Mouse (Mus musculus): ENCODE measurements around the gene Csf2rb. TPM values are rescaled to one million over a fixed set of nuclear protein-coding genes. Genes with fewer than 3 reads are reported as not detected.

The Csf2rb gene
- polyA plus RNA-seq, 1 experiment from 2014 or later: 9.5 TPM

DNA sequence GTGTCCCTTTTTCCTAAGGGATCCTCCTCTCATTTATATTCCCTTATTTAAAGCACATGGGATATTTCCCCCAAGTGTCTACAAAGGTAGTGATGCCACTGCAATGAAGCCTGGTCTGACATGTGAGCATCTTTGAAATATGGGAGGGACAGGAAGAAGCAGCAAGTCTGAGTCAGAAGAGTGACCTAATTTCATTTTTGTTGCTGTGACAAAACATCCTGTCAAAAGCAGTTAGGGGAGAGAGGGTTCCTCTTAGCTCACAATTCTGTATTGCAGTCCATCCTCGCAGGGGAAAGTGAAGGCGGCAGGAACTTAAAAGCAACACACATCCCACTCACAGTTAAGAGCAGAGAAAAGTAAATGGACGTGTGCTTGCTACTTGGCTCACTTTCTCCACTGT, 65.3 kb downstream of the Csf2rb start:
- H3K27ac ChIP-seq (ENCODE audit: low read depth, low read length): no peak overlapping the region
- WGBS: 77% methylated on average over 3 of the region's 3 CpGs
- H3K4me1 ChIP-seq (replicated peaks; ENCODE audit: control insufficient read depth, insufficient read depth, low read length): no peaks in the 10 kb centered on the region
- ATAC-seq (replicated peaks; ENCODE audit: low FRiP score): no peak
- H3K4me2 ChIP-seq: no peak overlapping the region
- H3K4me3 ChIP-seq (ENCODE audit: low read depth, low read length): no peak overlapping the region
- no peak for DNase-seq (ENCODE audit: low spot score)
- no peaks in the 10 kb centered on the region for H3K27me3 ChIP-seq (replicated peaks; ENCODE audit: control insufficient read depth, insufficient read depth, low read length)
- H3K36me3 ChIP-seq (ENCODE audit: control insufficient read depth, insufficient read depth, low read length): no peaks in the 10 kb centered on the region
- H3K9ac ChIP-seq (ENCODE audit: low read depth, low read length): no peak overlapping the region
- H3K9me3 ChIP-seq (ENCODE audit: control insufficient read depth, low read length): no peaks in the 10 kb centered on the region

GRCm38 (mm10) chr15:78395478-78395962, 70.0 kb downstream of the Csf2rb start, which contains the start of gene Tex33:
TSS of gene Tex33 (minus strand) at chr15:78395912.
- H3K4me1 ChIP-seq (replicated peaks; ENCODE audit: control insufficient read depth, insufficient read depth, low read length): no peaks in the 10 kb centered on the region; the same call in 1 of the 2 replicates
- 74% methylated on average over 8 of the region's 8 CpGs for WGBS
- no peak for ATAC-seq (replicated peaks; ENCODE audit: low FRiP score)
- no peak within 1 kb of the TSS for H3K27ac ChIP-seq (ENCODE audit: low read depth, low read length)
- H3K4me2 ChIP-seq: no peak within 1 kb of the TSS
- H3K9ac ChIP-seq (ENCODE audit: low read depth, low read length): no peak within 1 kb of the TSS
- H3K27me3 ChIP-seq (replicated peaks; ENCODE audit: control insufficient read depth, insufficient read depth, low read length): no peaks in the 10 kb centered on the region
- no peaks in the 10 kb centered on the region for H3K9me3 ChIP-seq (ENCODE audit: control insufficient read depth, low read length)
- no peaks in the 10 kb centered on the region for H3K36me3 ChIP-seq (ENCODE audit: control insufficient read depth, insufficient read depth, low read length)
- DNase-seq (ENCODE audit: low spot score): no peak
- no peak within 1 kb of the TSS for H3K4me3 ChIP-seq (ENCODE audit: low read depth, low read length)

DNA sequence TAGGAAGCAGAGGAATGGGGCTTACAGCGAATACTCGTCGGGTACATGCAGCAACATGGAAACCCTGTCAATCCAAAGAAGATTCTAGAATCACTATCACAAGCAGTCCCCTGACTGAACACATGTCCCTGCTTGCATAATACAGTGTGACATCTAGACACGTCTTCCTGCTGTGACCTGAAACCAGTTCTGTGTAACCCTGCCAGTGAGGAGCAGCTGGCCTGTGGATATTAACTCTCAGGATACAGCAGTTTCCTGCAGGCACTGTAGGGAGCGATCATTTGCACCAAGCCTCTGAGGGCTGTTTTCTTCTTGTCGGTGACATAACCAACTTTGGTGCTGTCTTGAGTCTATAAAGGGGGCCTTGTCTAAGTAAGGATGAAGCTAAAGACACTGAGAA, 75.8 kb downstream of the Csf2rb start:
- ATAC-seq (replicated peaks; ENCODE audit: low FRiP score): no peak
- no peaks in the 10 kb centered on the region for H3K36me3 ChIP-seq (ENCODE audit: control insufficient read depth, insufficient read depth, low read length)
- peak overlapping the region; percentile 60; the same call in 1 of the 2 replicates for H3K27ac ChIP-seq (ENCODE audit: low read depth, low read length)
- 71% methylated on average over 6 of the region's 6 CpGs for WGBS
- no peak overlapping the region for H3K9ac ChIP-seq (ENCODE audit: low read depth, low read length)
- no peak overlapping the region for H3K4me3 ChIP-seq (ENCODE audit: low read depth, low read length)
- no peak overlapping the region for H3K4me2 ChIP-seq
- H3K4me1 ChIP-seq (replicated peaks; ENCODE audit: control insufficient read depth, insufficient read depth, low read length): peaks cover 28% of the 10 kb centered on the region
- no peaks in the 10 kb centered on the region for H3K27me3 ChIP-seq (replicated peaks; ENCODE audit: control insufficient read depth, insufficient read depth, low read length)
- H3K9me3 ChIP-seq (ENCODE audit: control insufficient read depth, low read length): no peaks in the 10 kb centered on the region
- no peak for DNase-seq (ENCODE audit: low spot score)

DNA sequence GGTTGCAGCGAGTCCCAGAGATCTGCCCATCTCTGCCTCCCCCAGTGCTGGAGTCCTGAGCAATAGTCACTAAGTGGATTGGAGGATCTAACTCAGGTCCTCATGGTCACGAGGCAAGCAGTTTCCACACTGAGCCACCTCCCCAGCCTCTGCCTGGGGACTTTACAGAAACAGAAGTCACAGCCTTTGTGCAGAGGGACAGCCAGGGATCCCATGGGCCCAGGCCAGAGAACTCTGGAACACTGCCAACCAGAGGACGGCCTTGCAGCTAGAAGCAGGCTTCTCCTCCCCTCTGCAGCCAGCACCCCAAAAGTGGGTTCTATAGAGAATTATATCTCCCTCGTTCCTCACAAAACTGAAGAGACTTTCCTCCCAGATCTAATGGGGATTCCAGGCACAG, 76.4 kb downstream of the Csf2rb start:
- 59% methylated on average over 4 of the region's 4 CpGs for WGBS
- DNase-seq (ENCODE audit: low spot score) (no peak), ATAC-seq (replicated peaks; ENCODE audit: low FRiP score) (no peak)
- Histone ChIP-seq H3K4me2 (no peak overlapping the region; the same call in 1 of the 2 replicates), H3K9ac (ENCODE audit: low read depth, low read length) (no peak overlapping the region), H3K9me3 (ENCODE audit: control insufficient read depth, low read length) (no peaks in the 10 kb centered on the region), H3K27ac (ENCODE audit: low read depth, low read length) (peak overlapping the region; percentile 60; the same call in 1 of the 2 replicates), H3K36me3 (ENCODE audit: control insufficient read depth, insufficient read depth, low read length) (no peaks in the 10 kb centered on the region), H3K27me3 (replicated peaks; ENCODE audit: control insufficient read depth, insufficient read depth, low read length) (no peaks in the 10 kb centered on the region), H3K4me1 (replicated peaks; ENCODE audit: control insufficient read depth, insufficient read depth, low read length) (peaks cover 28% of the 10 kb centered on the region), H3K4me3 (ENCODE audit: low read depth, low read length) (no peak overlapping the region)

DNA sequence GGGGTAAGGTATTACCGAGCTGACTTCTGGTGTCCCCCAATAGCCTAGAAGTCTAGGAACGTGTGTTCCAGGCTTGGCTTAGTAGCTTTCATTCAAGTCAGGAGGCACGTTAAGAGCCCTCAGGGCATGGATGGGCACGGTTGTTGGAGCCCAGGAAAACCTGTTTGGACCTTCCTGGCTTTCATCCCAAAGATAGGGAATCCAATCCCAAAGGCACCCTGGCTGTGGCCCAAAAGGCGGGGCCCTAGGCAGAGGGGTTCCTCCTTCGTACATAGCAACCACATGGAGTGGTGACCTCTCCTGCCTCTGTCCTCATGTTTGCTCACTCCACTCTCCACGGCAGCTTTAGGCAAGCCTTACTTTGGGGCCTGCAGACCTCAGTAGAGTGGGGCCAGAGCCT, 76.9 kb downstream of the Csf2rb start:
- Histone ChIP-seq H3K9ac (ENCODE audit: low read depth, low read length) (peak overlapping the region; percentile 37), H3K4me3 (ENCODE audit: low read depth, low read length) (no peak overlapping the region), H3K4me2 (peak overlapping the region; percentile 92), H3K36me3 (ENCODE audit: control insufficient read depth, insufficient read depth, low read length) (no peaks in the 10 kb centered on the region), H3K9me3 (ENCODE audit: control insufficient read depth, low read length) (no peaks in the 10 kb centered on the region), H3K4me1 (replicated peaks; ENCODE audit: control insufficient read depth, insufficient read depth, low read length) (peaks cover 32% of the 10 kb centered on the region), H3K27me3 (replicated peaks; ENCODE audit: control insufficient read depth, insufficient read depth, low read length) (no peaks in the 10 kb centered on the region), H3K27ac (ENCODE audit: low read depth, low read length) (peak overlapping the region; percentile 60)
- ATAC-seq (replicated peaks; ENCODE audit: low FRiP score): no peak
- DNase-seq (ENCODE audit: low spot score): no peak
- 78% methylated on average over 7 of the region's 7 CpGs for WGBS

GRCm38 (mm10) chr15:78403301-78403741, 77.8 kb downstream of the Csf2rb start:
- H3K4me3 ChIP-seq (ENCODE audit: low read depth, low read length): peak overlapping the region; percentile 18
- no peak for ATAC-seq (replicated peaks; ENCODE audit: low FRiP score)
- DNase-seq (ENCODE audit: low spot score): peak; percentile 44
- H3K9ac ChIP-seq (ENCODE audit: low read depth, low read length): peak overlapping the region; percentile 38
- no peaks in the 10 kb centered on the region for H3K27me3 ChIP-seq (replicated peaks; ENCODE audit: control insufficient read depth, insufficient read depth, low read length)
- H3K36me3 ChIP-seq (ENCODE audit: control insufficient read depth, insufficient read depth, low read length): no peaks in the 10 kb centered on the region
- WGBS: 51% methylated on average over 3 of the region's 3 CpGs
- no peaks in the 10 kb centered on the region for H3K9me3 ChIP-seq (ENCODE audit: control insufficient read depth, low read length)
- H3K27ac ChIP-seq (ENCODE audit: low read depth, low read length): peak overlapping the region; percentile 60
- H3K4me2 ChIP-seq: peak overlapping the region; percentile 92
- H3K4me1 ChIP-seq (replicated peaks; ENCODE audit: control insufficient read depth, insufficient read depth, low read length): peaks cover 37% of the 10 kb centered on the region

Small RNA genes lying within 50 kb of the gene (microRNA-seq; reads per million reads assigned to microRNA genes)
- gene Mir7676-1 (ENCODE audit: borderline number of aligned reads): not detected
- gene Mir7676-2 (ENCODE audit: borderline number of aligned reads): not detected

Other genes with a start within 250 kb of the Csf2rb start
- gene Cacng2, start 205.7 kb upstream of the Csf2rb start, polyA plus RNA-seq (2014; fragmentation: Nextera tagmentation; extraction: Ambion mirVana): 0.05 TPM in 1 of 2 replicates, not detected in the other
- 57.8 and 60.5 TPM in 2 replicates for gene Ift27, start 151.6 kb upstream of the Csf2rb start, polyA plus RNA-seq (2014; fragmentation: Nextera tagmentation; extraction: Ambion mirVana)
- not detected in 2 replicates for gene Pvalb, start 119.4 kb upstream of the Csf2rb start, polyA plus RNA-seq (2014; fragmentation: Nextera tagmentation; extraction: Ambion mirVana)
- 18.8 and 19.8 TPM in 2 replicates for gene Ncf4, start 81.0 kb upstream of the Csf2rb start, polyA plus RNA-seq (2014; fragmentation: Nextera tagmentation; extraction: Ambion mirVana)
- gene Csf2rb2, start 20.0 kb upstream of the Csf2rb start, polyA plus RNA-seq (2014; fragmentation: Nextera tagmentation; extraction: Ambion mirVana): 1.5 and 1.8 TPM in 2 replicates
- gene Tex33, start 70.2 kb downstream of the Csf2rb start, polyA plus RNA-seq (2014; fragmentation: Nextera tagmentation; extraction: Ambion mirVana): not detected in 2 replicates
- gene Tst, start 80.2 kb downstream of the Csf2rb start, polyA plus RNA-seq (2014; fragmentation: Nextera tagmentation; extraction: Ambion mirVana): 95.3 and 98.9 TPM in 2 replicates
- gene Mpst, start 80.7 kb downstream of the Csf2rb start, polyA plus RNA-seq (2014; fragmentation: Nextera tagmentation; extraction: Ambion mirVana): 5.1 TPM in 2 replicates
- gene Kctd17, start 102.8 kb downstream of the Csf2rb start, polyA plus RNA-seq (2014; fragmentation: Nextera tagmentation; extraction: Ambion mirVana): 17.1 and 19.2 TPM in 2 replicates
- gene Tmprss6, start 142.9 kb downstream of the Csf2rb start, polyA plus RNA-seq (2014; fragmentation: Nextera tagmentation; extraction: Ambion mirVana): 7.0 and 7.9 TPM in 2 replicates
- 0.07 and 0.31 TPM in 2 replicates for gene Il2rb, start 169.5 kb downstream of the Csf2rb start, polyA plus RNA-seq (2014; fragmentation: Nextera tagmentation; extraction: Ambion mirVana)
- gene C1qtnf6, start 205.7 kb downstream of the Csf2rb start, polyA plus RNA-seq (2014; fragmentation: Nextera tagmentation; extraction: Ambion mirVana): 11.4 and 14.0 TPM in 2 replicates
- not detected in 2 replicates for gene Sstr3, start 218.9 kb downstream of the Csf2rb start, polyA plus RNA-seq (2014; fragmentation: Nextera tagmentation; extraction: Ambion mirVana)
- 124 and 126 TPM in 2 replicates for gene Rac2, start 247.0 kb downstream of the Csf2rb start, polyA plus RNA-seq (2014; fragmentation: Nextera tagmentation; extraction: Ambion mirVana)